Mouse (Mus musculus): ENCODE results near the gene Zfr2. TPM values are rescaled to one million over a fixed set of nuclear protein-coding genes. Genes with fewer than 3 reads are reported as not detected.
"Not testable (repeated sequence)": the region's sequence is repeated elsewhere in the genome, so short reads cannot be mapped to it uniquely, and the experiment has no call there.

Gene Zfr2
- total RNA-seq, 2 experiments from 2014 or later = 2.3 to 2.5 TPM

- DNase-seq = peak; percentile 72 to 74
These were observed 30.9 kb upstream of the Zfr2 start, which contains the start of gene Nmrk2 for GRCm38 (mm10) chr10:81201807-81202758. Gene Nmrk2, minus strand, starts transcription at chr10:81202051.

GRCm38 (mm10) chr10:81202978-81203720 lies 29.8 kb upstream of the Zfr2 start:
- DNase-seq = peak in 1 of 2 experiments; percentile 43

- DNase-seq = no peak
These were observed 28.8 kb upstream of the Zfr2 start for GRCm38 (mm10) chr10:81204137-81204536.

GRCm38 (mm10) chr10:81210154-81210553 lies 22.8 kb upstream of the Zfr2 start:
- DNase-seq = no peak

- DNase-seq = no peak
These were observed 16.7 kb upstream of the Zfr2 start for GRCm38 (mm10) chr10:81216260-81216659.

GRCm38 (mm10) chr10:81216810-81217209 lies 16.1 kb upstream of the Zfr2 start:
- no peak for DNase-seq

- peak in 1 of 2 experiments; percentile 57 for DNase-seq
These were observed 15.7 kb upstream of the Zfr2 start for GRCm38 (mm10) chr10:81217267-81217666.

GRCm38 (mm10) chr10:81217964-81218363 lies 15.0 kb upstream of the Zfr2 start:
- DNase-seq = peak; percentile 61 to 87

GRCm38 (mm10) chr10:81221402-81222015 lies 11.4 kb upstream of the Zfr2 start:
- no peak for DNase-seq

- not testable (repeated sequence) for DNase-seq
These were observed 9.2 kb upstream of the Zfr2 start for GRCm38 (mm10) chr10:81223731-81224130.

GRCm38 (mm10) chr10:81229735-81230437 lies 3.1 kb upstream of the Zfr2 start:
- DNase-seq = no peak

GRCm38 (mm10) chr10:81230438-81231332 lies 2.3 kb upstream of the Zfr2 start, which contains the start of gene Atcay:
Gene Atcay, minus strand, starts transcription at chr10:81230833.
- DNase-seq = no peak

- DNase-seq = no peak
These were observed 1.5 kb upstream of the Zfr2 start for GRCm38 (mm10) chr10:81231436-81231835.

- DNase-seq = peak in 1 of 2 experiments; percentile 17
These were observed 251 bp downstream of the Zfr2 start for GRCm38 (mm10) chr10:81233226-81233585.

- no peak for DNase-seq
These were observed 1.3 kb downstream of the Zfr2 start for GRCm38 (mm10) chr10:81234206-81234605.

- no peak for DNase-seq
These were observed 3.7 kb downstream of the Zfr2 start for GRCm38 (mm10) chr10:81236471-81237268.

- DNase-seq = no peak
These were observed 5.7 kb downstream of the Zfr2 start for GRCm38 (mm10) chr10:81238618-81239017.

GRCm38 (mm10) chr10:81240876-81241275 lies 7.9 kb downstream of the Zfr2 start:
- DNase-seq = peak in 1 of 2 experiments; percentile 55

GRCm38 (mm10) chr10:81242021-81242420 lies 9.1 kb downstream of the Zfr2 start:
- no peak for DNase-seq

- no peak for DNase-seq
These were observed 11.2 kb downstream of the Zfr2 start for GRCm38 (mm10) chr10:81244146-81244545.

All from heart, adult 18-20 months (tissue).